In genomic region chr16:4791332-4791731, GRCm38 (mm10) we compare ENCODE assay signal across 17 mouse cellular contexts. TPM values are rescaled to one million over a fixed set of nuclear protein-coding genes. Genes with fewer than 3 reads are reported as not detected.
DNase-seq lines count a peak whose midpoint lies in the region; ATAC-seq and TF ChIP-seq lines count a peak whose summit lies in the region.
"Had no signal": no experiment of that assay in that cellular context is flagged by ENCODE, and none has a peak within 500 bp of the region (broad histone marks: within the 10 kb centered on the region; RNA-seq: fewer than 3 reads in every experiment).

No protein-coding gene starts in this region.

- no peak overlapping the region for H3K9ac ChIP-seq in forebrain, postnatal 0 days
- no peak overlapping the region for H3K9ac ChIP-seq in forebrain, embryonic 13.5 days
- no peak overlapping the region for H3K9ac ChIP-seq in limb, embryonic 15.5 days
- H3K9ac ChIP-seq in forebrain, embryonic 16.5 days (replicated peaks; ENCODE audit: low read depth, low read length) = no peak overlapping the region
- H3K9ac ChIP-seq: hindbrain, embryonic 12.5 days; kidney, embryonic 15.5 days had no signal

- no peak overlapping the region for H3K4me2 ChIP-seq in forebrain, postnatal 0 days (ENCODE audit: low read depth)
- no peak overlapping the region for H3K4me2 ChIP-seq in forebrain, embryonic 13.5 days
- no peak overlapping the region for H3K4me2 ChIP-seq in limb, embryonic 15.5 days
- H3K4me2 ChIP-seq in forebrain, embryonic 16.5 days (ENCODE audit: low read length) = no peak overlapping the region
- H3K4me2 ChIP-seq: hindbrain, embryonic 12.5 days; kidney, embryonic 15.5 days had no signal

- TF ChIP-seq CTCF in forebrain, postnatal 0 days (IDR thresholded peaks at IDR 0.05; ENCODE audit: low read depth) = peak; percentile 40

- ATAC-seq in forebrain, postnatal 0 days = no peak
- no peak for ATAC-seq in forebrain, embryonic 13.5 days
- no peak for ATAC-seq in limb, embryonic 15.5 days (ENCODE audit: insufficient number of reproducible peaks, low FRiP score, low TSS enrichment, low read depth)
- ATAC-seq in forebrain, embryonic 16.5 days = no peak

- 44% methylated on average over 2 of the region's 2 CpGs for WGBS in forebrain, postnatal 0 days
- 70% methylated on average over 2 of the region's 2 CpGs for WGBS in forebrain, embryonic 13.5 days
- WGBS in limb, embryonic 15.5 days = 65% methylated on average over 2 of the region's 2 CpGs
- 79% methylated on average over 2 of the region's 2 CpGs for WGBS in limb, embryonic 10.5 days
- 52% methylated on average over 2 of the region's 2 CpGs for WGBS in forebrain, embryonic 16.5 days

- H3K36me3 ChIP-seq in forebrain, postnatal 0 days (ENCODE audit: insufficient read depth) = no peaks in the 10 kb centered on the region
- no peaks in the 10 kb centered on the region for H3K36me3 ChIP-seq in forebrain, embryonic 13.5 days (ENCODE audit: poor library complexity, severe bottlenecking)
- H3K36me3 ChIP-seq in limb, embryonic 15.5 days = no peaks in the 10 kb centered on the region
- peaks cover 16% of the 10 kb centered on the region for H3K36me3 ChIP-seq in limb, embryonic 10.5 days
- no peaks in the 10 kb centered on the region for H3K36me3 ChIP-seq in forebrain, embryonic 16.5 days (ENCODE audit: control insufficient read depth, insufficient read depth)
- H3K36me3 ChIP-seq: hindbrain, embryonic 12.5 days; kidney, embryonic 15.5 days had no signal

- DNase-seq in forebrain, postnatal 0 days = no peak
- no peak for DNase-seq in limb, embryonic 10.5 days (ENCODE audit: low spot score)
- DNase-seq in 416B (ENCODE audit: low read depth) = peak; percentile 78
- peak; percentile 64 for DNase-seq in adipocyte (ENCODE audit: low spot score)
- DNase-seq in spleen, postnatal 4 days (ENCODE audit: low spot score in 2 of 2) = no peak
- DNase-seq: cerebellum, postnatal 10 days; gastrocnemius, postnatal 25 days; layer of hippocampus, postnatal 36 days; right cerebral cortex, postnatal 25 days had no signal

- no peaks in the 10 kb centered on the region for H3K27me3 ChIP-seq in forebrain, postnatal 0 days (ENCODE audit: insufficient read depth, low read length)
- H3K27me3 ChIP-seq in forebrain, embryonic 13.5 days = no peaks in the 10 kb centered on the region
- H3K27me3 ChIP-seq in limb, embryonic 15.5 days = no peaks in the 10 kb centered on the region
- no peaks in the 10 kb centered on the region for H3K27me3 ChIP-seq in limb, embryonic 10.5 days (ENCODE audit: low read depth, poor library complexity, severe bottlenecking)
- H3K27me3 ChIP-seq in forebrain, embryonic 16.5 days (replicated peaks; ENCODE audit: control insufficient read depth, insufficient read depth, low read length) = no peaks in the 10 kb centered on the region
- H3K27me3 ChIP-seq: hindbrain, embryonic 12.5 days; kidney, embryonic 15.5 days had no signal

- no peak overlapping the region for H3K4me3 ChIP-seq in forebrain, postnatal 0 days (ENCODE audit: low read depth, low read length)
- H3K4me3 ChIP-seq in forebrain, embryonic 13.5 days = no peak overlapping the region
- no peak overlapping the region for H3K4me3 ChIP-seq in limb, embryonic 15.5 days
- no peak overlapping the region for H3K4me3 ChIP-seq in limb, embryonic 10.5 days
- no peak overlapping the region for H3K4me3 ChIP-seq in forebrain, embryonic 16.5 days (replicated peaks; ENCODE audit: low read length)
- H3K4me3 ChIP-seq: hindbrain, embryonic 12.5 days; kidney, embryonic 15.5 days had no signal

- H3K9me3 ChIP-seq in forebrain, postnatal 0 days (ENCODE audit: low read length) = no peaks in the 10 kb centered on the region
- H3K9me3 ChIP-seq in forebrain, embryonic 13.5 days (replicated peaks) = no peaks in the 10 kb centered on the region
- no peaks in the 10 kb centered on the region for H3K9me3 ChIP-seq in limb, embryonic 15.5 days
- H3K9me3 ChIP-seq in limb, embryonic 10.5 days (replicated peaks) = no peaks in the 10 kb centered on the region
- no peaks in the 10 kb centered on the region for H3K9me3 ChIP-seq in forebrain, embryonic 16.5 days (ENCODE audit: control insufficient read depth, low read length)
- H3K9me3 ChIP-seq: hindbrain, embryonic 12.5 days; kidney, embryonic 15.5 days had no signal

- no peak overlapping the region for H3K27ac ChIP-seq in forebrain, postnatal 0 days (ENCODE audit: low read depth, low read length)
- H3K27ac ChIP-seq in forebrain, embryonic 13.5 days = no peak overlapping the region
- peak overlapping the region; percentile 1; the same call in 1 of the 2 replicates for H3K27ac ChIP-seq in limb, embryonic 15.5 days
- no peak overlapping the region for H3K27ac ChIP-seq in limb, embryonic 10.5 days
- H3K27ac ChIP-seq in forebrain, embryonic 16.5 days (ENCODE audit: low read length) = no peak overlapping the region
- H3K27ac ChIP-seq: hindbrain, embryonic 12.5 days; macrophage had no signal

- H3K4me1 ChIP-seq in forebrain, postnatal 0 days (ENCODE audit: insufficient read depth) = peaks cover 16% of the 10 kb centered on the region; the same call in 1 of the 2 replicates
- peaks cover 21% of the 10 kb centered on the region for H3K4me1 ChIP-seq in forebrain, embryonic 13.5 days
- peaks cover 21% of the 10 kb centered on the region for H3K4me1 ChIP-seq in limb, embryonic 15.5 days
- H3K4me1 ChIP-seq in limb, embryonic 10.5 days = peaks cover 23% of the 10 kb centered on the region
- H3K4me1 ChIP-seq in forebrain, embryonic 16.5 days (replicated peaks; ENCODE audit: control insufficient read depth, insufficient read depth, low read length) = peaks cover 18% of the 10 kb centered on the region

RNA-seq across cellular contexts. Expression of gene Cdip1, which starts 1.2 kb away (rescaled TPM):
- total RNA-seq in forebrain, postnatal 0 days (2014; rRNA removed) = 89.5 and 99.0 TPM in 2 replicates
- polyA plus RNA-seq in forebrain, postnatal 0 days (2015; fragmentation: Nextera tagmentation; extraction: Ambion mirVana) = 107 and 115 TPM in 2 replicates
- 92.2 and 103 TPM in 2 replicates for polyA plus RNA-seq in forebrain, embryonic 13.5 days (2015; fragmentation: Nextera tagmentation; extraction: Ambion mirVana)
- polyA plus RNA-seq in limb, embryonic 15.5 days (2015; fragmentation: Nextera tagmentation; extraction: Ambion mirVana) = 81.8 and 90.5 TPM in 2 replicates
- 112 TPM in 2 replicates for polyA plus RNA-seq in limb, embryonic 10.5 days (2016; fragmentation: Nextera tagmentation; extraction: Ambion mirVana)
- polyA plus RNA-seq in forebrain, embryonic 16.5 days (2015; fragmentation: Nextera tagmentation; extraction: Ambion mirVana) = 107 and 119 TPM in 2 replicates

RNA-seq across cellular contexts. Expression of gene 4930562C15Rik, which starts 43.9 kb away (rescaled TPM):
- total RNA-seq in forebrain, postnatal 0 days (2014; rRNA removed) = not detected in 2 replicates
- 0.17 TPM in 1 of 2 replicates, not detected in the other for polyA plus RNA-seq in forebrain, postnatal 0 days (2015; fragmentation: Nextera tagmentation; extraction: Ambion mirVana)
- 0.37 and 0.39 TPM in 2 replicates for polyA plus RNA-seq in forebrain, embryonic 13.5 days (2015; fragmentation: Nextera tagmentation; extraction: Ambion mirVana)
- polyA plus RNA-seq in limb, embryonic 15.5 days (2015; fragmentation: Nextera tagmentation; extraction: Ambion mirVana) = 0.24 and 0.88 TPM in 2 replicates
- polyA plus RNA-seq in limb, embryonic 10.5 days (2016; fragmentation: Nextera tagmentation; extraction: Ambion mirVana) = 0.40 and 0.71 TPM in 2 replicates
- 0.15 and 0.80 TPM in 2 replicates for polyA plus RNA-seq in forebrain, embryonic 16.5 days (2015; fragmentation: Nextera tagmentation; extraction: Ambion mirVana)
- total RNA-seq: gastrocnemius, postnatal 25 days; layer of hippocampus, postnatal 36 days; monocyte, adult 5-6 weeks had no signal
- polyA plus RNA-seq: urinary bladder, adult 2 months had no signal

Comparison
In these comparisons a context has a peak if more than half of its experiments do, and no peak if none do; other contexts are left out.
1. DNase-seq: peak in 416B (single experiment) and adipocyte (single experiment); none in forebrain, postnatal 0 days (single experiment), limb, embryonic 10.5 days (single experiment) and spleen, postnatal 4 days (0 of 2).